Mouse (Mus musculus): Measurements from ENCODE around the gene Asb16. TPM values are rescaled to one million over a fixed set of nuclear protein-coding genes. Genes with fewer than 3 reads are reported as not detected.
A peak's percentile ranks its signal among the peaks of the same experiment; 100 is the strongest.

Asb16 gene
- polyA plus RNA-seq, 1 experiment from 2014 or later, result 0.12 TPM

- no peak for ATAC-seq (ENCODE audit: insufficient read depth, low FRiP score)
- Histone ChIP-seq H3K4me2 (ENCODE audit: low read depth, low read length) (peak overlapping the region; percentile 44), H3K27me3 (ENCODE audit: control insufficient read depth, insufficient read depth, low read length) (no peaks in the 10 kb centered on the region), H3K9ac (ENCODE audit: low read length) (peak overlapping the region; percentile 58), H3K4me1 (ENCODE audit: control insufficient read depth, insufficient read depth, low read length) (peaks cover 76% of the 10 kb centered on the region), H3K4me3 (replicated peaks; ENCODE audit: low read length) (peak overlapping the region; percentile 18), H3K36me3 (ENCODE audit: control insufficient read depth, insufficient read depth, low read length) (no peaks in the 10 kb centered on the region), H3K27ac (ENCODE audit: low read length) (peak overlapping the region; percentile 32; the same call in 1 of the 2 replicates), H3K9me3 (replicated peaks; ENCODE audit: control insufficient read depth, low read length) (no peaks in the 10 kb centered on the region)
- 15% methylated on average over 22 of the region's 22 CpGs for WGBS
Observed at GRCm38 (mm10) chr11:102224686-102225085, 43.9 kb upstream of the Asb16 start.

GRCm38 (mm10) chr11:102225221-102225620, 43.3 kb upstream of the Asb16 start:
- peaks cover 70% of the 10 kb centered on the region for H3K4me1 ChIP-seq (ENCODE audit: control insufficient read depth, insufficient read depth, low read length)
- no peak overlapping the region; the same call in 1 of the 2 replicates for H3K9ac ChIP-seq (ENCODE audit: low read length)
- ATAC-seq (ENCODE audit: insufficient read depth, low FRiP score), result no peak
- H3K4me2 ChIP-seq (ENCODE audit: low read depth, low read length), result no peak overlapping the region
- H3K9me3 ChIP-seq (replicated peaks; ENCODE audit: control insufficient read depth, low read length), result no peaks in the 10 kb centered on the region
- WGBS, result 43% methylated on average over 5 of the region's 5 CpGs
- H3K27me3 ChIP-seq (ENCODE audit: control insufficient read depth, insufficient read depth, low read length), result no peaks in the 10 kb centered on the region
- H3K4me3 ChIP-seq (replicated peaks; ENCODE audit: low read length), result no peak overlapping the region
- peak overlapping the region; percentile 32; the same call in 1 of the 2 replicates for H3K27ac ChIP-seq (ENCODE audit: low read length)
- no peaks in the 10 kb centered on the region for H3K36me3 ChIP-seq (ENCODE audit: control insufficient read depth, insufficient read depth, low read length)

- Histone ChIP-seq H3K4me3 (replicated peaks; ENCODE audit: low read length) (no peak overlapping the region), H3K9me3 (replicated peaks; ENCODE audit: control insufficient read depth, low read length) (no peaks in the 10 kb centered on the region), H3K9ac (ENCODE audit: low read length) (0 out of 2 replicates have a peak overlapping the region, but pooled peaks have one; percentile 1), H3K36me3 (ENCODE audit: control insufficient read depth, insufficient read depth, low read length) (no peaks in the 10 kb centered on the region), H3K4me1 (ENCODE audit: control insufficient read depth, insufficient read depth, low read length) (peaks cover 68% of the 10 kb centered on the region), H3K27me3 (ENCODE audit: control insufficient read depth, insufficient read depth, low read length) (no peaks in the 10 kb centered on the region), H3K27ac (ENCODE audit: low read length) (peak overlapping the region; percentile 32; the same call in 1 of the 2 replicates), H3K4me2 (ENCODE audit: low read depth, low read length) (no peak overlapping the region)
- no peak for ATAC-seq (ENCODE audit: insufficient read depth, low FRiP score)
- 69% methylated on average over 12 of the region's 12 CpGs for WGBS
Observed at GRCm38 (mm10) chr11:102226067-102226978, 42.2 kb upstream of the Asb16 start.

GRCm38 (mm10) chr11:102227270-102228190, 41.0 kb upstream of the Asb16 start:
- Histone ChIP-seq H3K9me3 (replicated peaks; ENCODE audit: control insufficient read depth, low read length) (no peaks in the 10 kb centered on the region), H3K27me3 (ENCODE audit: control insufficient read depth, insufficient read depth, low read length) (no peaks in the 10 kb centered on the region), H3K9ac (ENCODE audit: low read length) (peak overlapping the region; percentile 54), H3K36me3 (ENCODE audit: control insufficient read depth, insufficient read depth, low read length) (no peaks in the 10 kb centered on the region), H3K27ac (ENCODE audit: low read length) (peak overlapping the region; percentile 61), H3K4me2 (ENCODE audit: low read depth, low read length) (peak overlapping the region; percentile 82), H3K4me3 (replicated peaks; ENCODE audit: low read length) (peak overlapping the region; percentile 77), H3K4me1 (ENCODE audit: control insufficient read depth, insufficient read depth, low read length) (peaks cover 63% of the 10 kb centered on the region)
- 26% methylated on average over 12 of the region's 12 CpGs for WGBS
- no peak for ATAC-seq (ENCODE audit: insufficient read depth, low FRiP score)

- H3K27me3 ChIP-seq (ENCODE audit: control insufficient read depth, insufficient read depth, low read length), result no peaks in the 10 kb centered on the region
- H3K9ac ChIP-seq (ENCODE audit: low read length), result peak overlapping the region; percentile 54
- no peaks in the 10 kb centered on the region for H3K36me3 ChIP-seq (ENCODE audit: control insufficient read depth, insufficient read depth, low read length)
- H3K4me1 ChIP-seq (ENCODE audit: control insufficient read depth, insufficient read depth, low read length), result peaks cover 59% of the 10 kb centered on the region
- ATAC-seq (ENCODE audit: insufficient read depth, low FRiP score), result no peak; the same call in 1 of the 2 replicates
- H3K4me3 ChIP-seq (replicated peaks; ENCODE audit: low read length), result peak overlapping the region; percentile 77
- peak overlapping the region; percentile 61; the same call in 1 of the 2 replicates for H3K27ac ChIP-seq (ENCODE audit: low read length)
- H3K9me3 ChIP-seq (replicated peaks; ENCODE audit: control insufficient read depth, low read length), result no peaks in the 10 kb centered on the region
- peak overlapping the region; percentile 82 for H3K4me2 ChIP-seq (ENCODE audit: low read depth, low read length)
- 20% methylated on average over 9 of the region's 9 CpGs for WGBS
Observed at GRCm38 (mm10) chr11:102228191-102228545, 40.4 kb upstream of the Asb16 start.

- peak overlapping the region; percentile 77 for H3K4me3 ChIP-seq (replicated peaks; ENCODE audit: low read length)
- no peak for ATAC-seq (ENCODE audit: insufficient read depth, low FRiP score)
- H3K9me3 ChIP-seq (replicated peaks; ENCODE audit: control insufficient read depth, low read length), result no peaks in the 10 kb centered on the region
- peak overlapping the region; percentile 85; the same call in 1 of the 2 replicates for H3K27ac ChIP-seq (ENCODE audit: low read length)
- peak overlapping the region; percentile 94 for H3K9ac ChIP-seq (ENCODE audit: low read length)
- H3K27me3 ChIP-seq (ENCODE audit: control insufficient read depth, insufficient read depth, low read length), result no peaks in the 10 kb centered on the region
- peak overlapping the region; percentile 82 for H3K4me2 ChIP-seq (ENCODE audit: low read depth, low read length)
- peaks cover 54% of the 10 kb centered on the region for H3K4me1 ChIP-seq (ENCODE audit: control insufficient read depth, insufficient read depth, low read length)
- no peaks in the 10 kb centered on the region for H3K36me3 ChIP-seq (ENCODE audit: control insufficient read depth, insufficient read depth, low read length)
- WGBS, result 13% methylated on average over 7 of the region's 7 CpGs
Observed at GRCm38 (mm10) chr11:102228646-102229268, 39.8 kb upstream of the Asb16 start.

GRCm38 (mm10) chr11:102229331-102229953, 39.1 kb upstream of the Asb16 start:
- Histone ChIP-seq H3K9me3 (replicated peaks; ENCODE audit: control insufficient read depth, low read length) (no peaks in the 10 kb centered on the region), H3K27me3 (ENCODE audit: control insufficient read depth, insufficient read depth, low read length) (no peaks in the 10 kb centered on the region), H3K27ac (ENCODE audit: low read length) (peak overlapping the region; percentile 85), H3K4me2 (ENCODE audit: low read depth, low read length) (peak overlapping the region; percentile 82), H3K9ac (ENCODE audit: low read length) (peak overlapping the region; percentile 94), H3K4me3 (replicated peaks; ENCODE audit: low read length) (peak overlapping the region; percentile 77), H3K4me1 (ENCODE audit: control insufficient read depth, insufficient read depth, low read length) (peaks cover 48% of the 10 kb centered on the region), H3K36me3 (ENCODE audit: control insufficient read depth, insufficient read depth, low read length) (no peaks in the 10 kb centered on the region)
- under 1% methylated on average over 39 of the region's 47 CpGs for WGBS
- peak; percentile 21; the same call in 1 of the 2 replicates for ATAC-seq (ENCODE audit: insufficient read depth, low FRiP score)

GRCm38 (mm10) chr11:102230006-102230741, 38.4 kb upstream of the Asb16 start, which contains the start of gene Hdac5:
Gene Hdac5, minus strand, starts transcription at chr11:102230166.
- under 1% methylated on average over 49 of the region's 49 CpGs for WGBS
- Histone ChIP-seq H3K4me3 (replicated peaks; ENCODE audit: low read length) (peak within 1 kb of the TSS; percentile 77), H3K4me1 (ENCODE audit: control insufficient read depth, insufficient read depth, low read length) (peaks cover 40% of the 10 kb centered on the region), H3K4me2 (ENCODE audit: low read depth, low read length) (peak within 1 kb of the TSS; percentile 82), H3K27ac (ENCODE audit: low read length) (peak within 1 kb of the TSS; percentile 85), H3K27me3 (ENCODE audit: control insufficient read depth, insufficient read depth, low read length) (no peaks in the 10 kb centered on the region), H3K9ac (ENCODE audit: low read length) (peak within 1 kb of the TSS; percentile 94), H3K9me3 (replicated peaks; ENCODE audit: control insufficient read depth, low read length) (no peaks in the 10 kb centered on the region), H3K36me3 (ENCODE audit: control insufficient read depth, insufficient read depth, low read length) (no peaks in the 10 kb centered on the region)
- ATAC-seq (ENCODE audit: insufficient read depth, low FRiP score), result peak; percentile 91
